Mouse (Mus musculus): Measurements from ENCODE around the gene Fezf1. TPM values are rescaled to one million over a fixed set of nuclear protein-coding genes. Genes with fewer than 3 reads are reported as not detected.
A peak's percentile ranks its signal among the peaks of the same experiment; 100 is the strongest.

The Fezf1 gene
- polyA plus RNA-seq (2015; fragmentation: Nextera tagmentation; extraction: Ambion mirVana) = not detected in 2 replicates

- DNase-seq (ENCODE audit: low spot score) = no peak
- TF ChIP-seq CTCF (IDR thresholded peaks at IDR 0.05) = no peak
- no peak for TF ChIP-seq EP300 (IDR thresholded peaks at IDR 0.05)
- Histone ChIP-seq H3K9ac (replicated peaks; ENCODE audit: low read depth) (no peak within 1 kb of the TSS), H3K27ac (ENCODE audit: low read length) (no peak within 1 kb of the TSS), H3K36me3 (ENCODE audit: insufficient read depth, low read length) (no peaks in the 10 kb centered on the region), H3K9me3 (ENCODE audit: low read length) (no peaks in the 10 kb centered on the region), H3K27me3 (replicated peaks; ENCODE audit: insufficient read depth, low read length) (peaks cover 76% of the 10 kb centered on the region), H3K4me1 (ENCODE audit: insufficient read depth, low read depth, low read length) (peaks cover under 1% of the 10 kb centered on the region; the same call in 1 of the 2 replicates), H3K4me2 (replicated peaks; ENCODE audit: low read depth, low read length) (peak within 1 kb of the TSS; percentile 47), H3K4me3 (ENCODE audit: low read depth, low read length) (peak within 1 kb of the TSS; percentile 20)
- WGBS = 1% methylated on average over 31 of the region's 31 CpGs
- no peak for ATAC-seq
Measured at GRCm38 (mm10) chr6:23248313-23249052, at the start of gene Fezf1. TSS of gene Fezf1 (minus strand) at chr6:23248362.

- Histone ChIP-seq H3K36me3 (ENCODE audit: insufficient read depth, low read length) (no peaks in the 10 kb centered on the region), H3K4me1 (ENCODE audit: insufficient read depth, low read depth, low read length) (no peaks in the 10 kb centered on the region), H3K27ac (ENCODE audit: low read length) (no peak overlapping the region), H3K27me3 (replicated peaks; ENCODE audit: insufficient read depth, low read length) (no peaks in the 10 kb centered on the region), H3K9me3 (ENCODE audit: low read length) (no peaks in the 10 kb centered on the region), H3K9ac (replicated peaks; ENCODE audit: low read depth) (no peak overlapping the region), H3K4me3 (ENCODE audit: low read depth, low read length) (no peak overlapping the region), H3K4me2 (replicated peaks; ENCODE audit: low read depth, low read length) (no peak overlapping the region)
- DNase-seq (ENCODE audit: low spot score) (no peak), ATAC-seq (no peak)
- TF ChIP-seq EP300 (IDR thresholded peaks at IDR 0.05) (no peak), CTCF (IDR thresholded peaks at IDR 0.05) (no peak)
- 83% methylated on average over 4 of the region's 4 CpGs for WGBS
Measured at GRCm38 (mm10) chr6:23294685-23295084, 46.5 kb upstream of the Fezf1 start.

- TF ChIP-seq CTCF (IDR thresholded peaks at IDR 0.05) = no peak
- TF ChIP-seq EP300 (IDR thresholded peaks at IDR 0.05) = no peak
- H3K27me3 ChIP-seq (replicated peaks; ENCODE audit: insufficient read depth, low read length) = no peaks in the 10 kb centered on the region
- no peaks in the 10 kb centered on the region for H3K4me1 ChIP-seq (ENCODE audit: insufficient read depth, low read depth, low read length)
- H3K36me3 ChIP-seq (ENCODE audit: insufficient read depth, low read length) = no peaks in the 10 kb centered on the region
- H3K9ac ChIP-seq (replicated peaks; ENCODE audit: low read depth) = no peak overlapping the region
- H3K9me3 ChIP-seq (ENCODE audit: low read length) = no peaks in the 10 kb centered on the region
- WGBS = 79% methylated on average over 4 of the region's 4 CpGs
- ATAC-seq = no peak
- H3K4me2 ChIP-seq (replicated peaks; ENCODE audit: low read depth, low read length) = no peak overlapping the region
- no peak overlapping the region for H3K27ac ChIP-seq (ENCODE audit: low read length)
- DNase-seq (ENCODE audit: low spot score) = no peak
- H3K4me3 ChIP-seq (ENCODE audit: low read depth, low read length) = no peak overlapping the region
Measured at GRCm38 (mm10) chr6:23288752-23289151, 40.6 kb upstream of the Fezf1 start.

GRCm38 (mm10) chr6:23281514-23281820 lies 33.3 kb upstream of the Fezf1 start:
- Histone ChIP-seq H3K27ac (ENCODE audit: low read length) (no peak overlapping the region), H3K36me3 (ENCODE audit: insufficient read depth, low read length) (no peaks in the 10 kb centered on the region), H3K4me2 (replicated peaks; ENCODE audit: low read depth, low read length) (no peak overlapping the region), H3K4me3 (ENCODE audit: low read depth, low read length) (no peak overlapping the region), H3K27me3 (replicated peaks; ENCODE audit: insufficient read depth, low read length) (no peaks in the 10 kb centered on the region), H3K4me1 (ENCODE audit: insufficient read depth, low read depth, low read length) (no peaks in the 10 kb centered on the region), H3K9ac (replicated peaks; ENCODE audit: low read depth) (no peak overlapping the region), H3K9me3 (ENCODE audit: low read length) (no peaks in the 10 kb centered on the region)
- no peak for DNase-seq (ENCODE audit: low spot score)
- 62% methylated on average over 9 of the region's 9 CpGs for WGBS
- TF ChIP-seq CTCF (IDR thresholded peaks at IDR 0.05) = no peak
- no peak for TF ChIP-seq EP300 (IDR thresholded peaks at IDR 0.05)
- ATAC-seq = no peak

GRCm38 (mm10) chr6:23280811-23281513 lies 32.8 kb upstream of the Fezf1 start:
- no peaks in the 10 kb centered on the region for H3K36me3 ChIP-seq (ENCODE audit: insufficient read depth, low read length)
- no peaks in the 10 kb centered on the region for H3K27me3 ChIP-seq (replicated peaks; ENCODE audit: insufficient read depth, low read length)
- no peak for DNase-seq (ENCODE audit: low spot score)
- WGBS = 58% methylated on average over 15 of the region's 15 CpGs
- no peak overlapping the region for H3K4me3 ChIP-seq (ENCODE audit: low read depth, low read length)
- no peaks in the 10 kb centered on the region for H3K9me3 ChIP-seq (ENCODE audit: low read length)
- no peak overlapping the region for H3K4me2 ChIP-seq (replicated peaks; ENCODE audit: low read depth, low read length)
- H3K9ac ChIP-seq (replicated peaks; ENCODE audit: low read depth) = no peak overlapping the region
- no peak for TF ChIP-seq CTCF (IDR thresholded peaks at IDR 0.05)
- TF ChIP-seq EP300 (IDR thresholded peaks at IDR 0.05) = no peak
- no peaks in the 10 kb centered on the region for H3K4me1 ChIP-seq (ENCODE audit: insufficient read depth, low read depth, low read length)
- ATAC-seq = no peak
- no peak overlapping the region for H3K27ac ChIP-seq (ENCODE audit: low read length)

- WGBS = 78% methylated on average over 4 of the region's 4 CpGs
Measured at GRCm38 (mm10) chr6:23273483-23273882, 25.3 kb upstream of the Fezf1 start.

More at GRCm38 (mm10) chr6:23273483-23273882, 25.3 kb upstream of the Fezf1 start:
- TF ChIP-seq CTCF (IDR thresholded peaks at IDR 0.05) (no peak), EP300 (IDR thresholded peaks at IDR 0.05) (no peak)
- H3K27me3 ChIP-seq (replicated peaks; ENCODE audit: insufficient read depth, low read length) = 0 out of 2 replicates have a peak, but pooled peaks cover 4% of the 10 kb centered on the region
- DNase-seq (ENCODE audit: low spot score) (no peak), ATAC-seq (no peak)
- no peaks in the 10 kb centered on the region for H3K9me3 ChIP-seq (ENCODE audit: low read length)
- H3K4me2 ChIP-seq (replicated peaks; ENCODE audit: low read depth, low read length) = no peak overlapping the region
- no peaks in the 10 kb centered on the region for H3K4me1 ChIP-seq (ENCODE audit: insufficient read depth, low read depth, low read length)
- H3K27ac ChIP-seq (ENCODE audit: low read length) = no peak overlapping the region
- no peak overlapping the region for H3K9ac ChIP-seq (replicated peaks; ENCODE audit: low read depth)
- H3K36me3 ChIP-seq (ENCODE audit: insufficient read depth, low read length) = no peaks in the 10 kb centered on the region
- H3K4me3 ChIP-seq (ENCODE audit: low read depth, low read length) = no peak overlapping the region

Data from lung, postnatal 0 days (tissue).